ENCODE assay signal across 31 mouse cellular contexts in genomic region chr1:182621256-182621655, GRCm38 (mm10). TPM values are rescaled to one million over a fixed set of nuclear protein-coding genes. Genes with fewer than 3 reads are reported as not detected.
A peak's percentile ranks its signal among the peaks of the same experiment; 100 is the strongest.
DNase-seq lines count a peak whose midpoint lies in the region; ATAC-seq and TF ChIP-seq lines count a peak whose summit lies in the region.
"Had no signal": no experiment of that assay in that cellular context is flagged by ENCODE, and none has a peak within 500 bp of the region (broad histone marks: within the 10 kb centered on the region; RNA-seq: fewer than 3 reads in every experiment).

No protein-coding gene starts in this region.

- 78% methylated on average over 8 of the region's 8 CpGs for WGBS in hindbrain, embryonic 10.5 days
- 83% methylated on average over 8 of the region's 8 CpGs for WGBS in hindbrain, postnatal 0 days

- peak overlapping the region; percentile 56; the same call in 1 of the 2 replicates for H3K27ac ChIP-seq in hindbrain, embryonic 10.5 days
- no peak overlapping the region for H3K27ac ChIP-seq in hindbrain, postnatal 0 days
- H3K27ac ChIP-seq: forebrain, embryonic 10.5 days; forebrain, embryonic 13.5 days; heart, adult 2 months; heart, embryonic 10.5 days; heart, embryonic 13.5 days; hindbrain, embryonic 12.5 days; hindbrain, embryonic 15.5 days; intestine, embryonic 15.5 days had no signal

- no peaks in the 10 kb centered on the region for H3K27me3 ChIP-seq in hindbrain, embryonic 10.5 days (ENCODE audit: insufficient read depth, poor library complexity, severe bottlenecking)
- no peaks in the 10 kb centered on the region for H3K27me3 ChIP-seq in hindbrain, postnatal 0 days (ENCODE audit: insufficient read depth, low read length)
- H3K27me3 ChIP-seq: CH12.LX; forebrain, embryonic 13.5 days; heart, embryonic 13.5 days; hindbrain, embryonic 12.5 days; hindbrain, embryonic 15.5 days; intestine, embryonic 15.5 days; Patski had no signal

- peaks cover 5% of the 10 kb centered on the region; the same call in 1 of the 2 replicates for H3K9me3 ChIP-seq in hindbrain, embryonic 10.5 days
- H3K9me3 ChIP-seq in hindbrain, postnatal 0 days (ENCODE audit: low read length), result no peaks in the 10 kb centered on the region
- H3K9me3 ChIP-seq: forebrain, embryonic 13.5 days; heart, embryonic 10.5 days; hindbrain, embryonic 12.5 days; hindbrain, embryonic 15.5 days; intestine, embryonic 15.5 days had no signal

- H3K4me2 ChIP-seq in hindbrain, postnatal 0 days (ENCODE audit: low read depth, low read length), result no peak overlapping the region
- H3K4me2 ChIP-seq: forebrain, embryonic 13.5 days; heart, embryonic 13.5 days; hindbrain, embryonic 12.5 days; hindbrain, embryonic 15.5 days; intestine, embryonic 15.5 days had no signal

- no peak overlapping the region for H3K9ac ChIP-seq in hindbrain, postnatal 0 days (replicated peaks; ENCODE audit: low read length)
- H3K9ac ChIP-seq: forebrain, embryonic 13.5 days; heart, embryonic 13.5 days; hindbrain, embryonic 12.5 days; hindbrain, embryonic 15.5 days; intestine, embryonic 15.5 days had no signal

- DNase-seq in adrenal gland, adult 2 months, result peak; percentile 52
- DNase-seq in adrenal gland, postnatal 14 days, result no peak
- DNase-seq in hindbrain, embryonic 10.5 days (ENCODE audit: low spot score), result no peak
- no peak for DNase-seq in hindbrain, postnatal 0 days (ENCODE audit: low spot score)
- peak; percentile 5 for DNase-seq in kidney, adult 8-10 months
- DNase-seq in kidney, postnatal 14 days, result no peak
- DNase-seq in adrenal gland, postnatal 36 days, result peak; percentile 39 to 57
- DNase-seq: B cell, adult 2 months; cerebellum, adult 18-20 months; cerebellum, adult 9-10 months; cerebellum, postnatal 14 days; gastrocnemius, postnatal 10 days; gastrocnemius, postnatal 36 days; heart, adult 2 months; heart, postnatal 14 days; heart, postnatal 4 days had no signal

- H3K4me3 ChIP-seq in hindbrain, embryonic 10.5 days, result no peak overlapping the region
- no peak overlapping the region for H3K4me3 ChIP-seq in hindbrain, postnatal 0 days (ENCODE audit: low read length)
- H3K4me3 ChIP-seq: forebrain, embryonic 10.5 days; forebrain, embryonic 13.5 days; heart, adult 2 months; heart, embryonic 10.5 days; heart, embryonic 13.5 days; hindbrain, embryonic 12.5 days; hindbrain, embryonic 15.5 days; intestine, embryonic 15.5 days had no signal

- no peak for TF ChIP-seq CTCF in hindbrain, postnatal 0 days (IDR thresholded peaks at IDR 0.05; ENCODE audit: low read depth)

- no peaks in the 10 kb centered on the region for H3K36me3 ChIP-seq in hindbrain, embryonic 10.5 days
- H3K36me3 ChIP-seq in hindbrain, postnatal 0 days (ENCODE audit: insufficient read depth, low read length), result no peaks in the 10 kb centered on the region
- H3K36me3 ChIP-seq: forebrain, embryonic 10.5 days; G1E; heart, embryonic 10.5 days; heart, embryonic 13.5 days; hindbrain, embryonic 12.5 days; hindbrain, embryonic 15.5 days; intestine, embryonic 15.5 days had no signal

- H3K4me1 ChIP-seq in hindbrain, embryonic 10.5 days (replicated peaks), result peaks cover 34% of the 10 kb centered on the region
- no peaks in the 10 kb centered on the region for H3K4me1 ChIP-seq in hindbrain, postnatal 0 days (ENCODE audit: insufficient read depth, low read length)
- H3K4me1 ChIP-seq: heart, embryonic 13.5 days; intestine, embryonic 15.5 days had no signal

- no peak for ATAC-seq in hindbrain, postnatal 0 days
- ATAC-seq: forebrain, embryonic 13.5 days; forebrain, embryonic 16.5 days; intestine, embryonic 15.5 days; Patski had no signal

RNA-seq across cellular contexts. Expression of gene Capn8, which starts 56.4 kb away (rescaled TPM):
- total RNA-seq in adrenal gland, adult 2 months (2021), result under 1 TPM; 0.17 to 0.38 TPM
- polyA plus RNA-seq in adrenal gland, adult 2 months (2012; rRNA removed), result not detected in 2 replicates
- 0.15 TPM in 1 of 2 replicates, not detected in the other for total RNA-seq in adrenal gland, postnatal 14 days (2021)
- polyA plus RNA-seq in hindbrain, embryonic 10.5 days (2016; fragmentation: Nextera tagmentation; extraction: Ambion mirVana), result 0.08 TPM in 1 of 2 replicates, not detected in the other
- total RNA-seq in hindbrain, postnatal 0 days (2014; rRNA removed), result not detected in 2 replicates
- polyA plus RNA-seq in hindbrain, postnatal 0 days (2015; fragmentation: Nextera tagmentation; extraction: Ambion mirVana), result not detected in 2 replicates
- under 1 TPM in 1 of 2 experiments, not detected in 1; 0.13 TPM for total RNA-seq in adrenal gland, postnatal 36 days (2021)
- total RNA-seq: CH12.LX; G1E; gastrocnemius, adult 18-20 months; gastrocnemius, postnatal 10 days; gastrocnemius, postnatal 36 days; granulocyte monocyte progenitor cell, adult 5-6 weeks; heart, adult 2 months; heart, postnatal 14 days; heart, postnatal 4 days had no signal
- polyA plus RNA-seq: embryonic facial prominence, embryonic 11.5 days; forebrain, embryonic 10.5 days; G1E; heart, adult 2 months; heart, embryonic 13.5 days; heart, embryonic 16.5 days; hindbrain, embryonic 12.5 days; hindbrain, embryonic 15.5 days had no signal

Comparison
In these comparisons a context has a peak if more than half of its experiments do, and no peak if none do; other contexts are left out.
1. DNase-seq: peak in adrenal gland, adult 2 months (single experiment), kidney, adult 8-10 months (2 of 2) and adrenal gland, postnatal 36 days (2 of 2); none in adrenal gland, postnatal 14 days (single experiment), hindbrain, embryonic 10.5 days (single experiment), hindbrain, postnatal 0 days (single experiment) and kidney, postnatal 14 days (single experiment).